Mouse (Mus musculus) adrenal gland, postnatal 36 days (tissue): ENCODE measurements around the gene Hira. TPM values are rescaled to one million over a fixed set of nuclear protein-coding genes. Genes with fewer than 3 reads are reported as not detected.
"Not testable (repeated sequence)": the region's sequence is repeated elsewhere in the genome, so short reads cannot be mapped to it uniquely, and the experiment has no call there.

Experiments
- DNase-seq, 2 experiments: peaks; one replicate each; pipeline ENCODE4 v3.0.0; 2021; ENCODE audit warnings: mixed read lengths in 1 of 2
- long read RNA-seq, 2 experiments: library from polyadenylated mRNA; stranded (forward); transcript quantifications; one replicate each; pipeline ENCODE4 v2.0.0; 2021; ENCODE audit warnings: borderline sequencing depth in 2 of 2
- total RNA-seq, 2 experiments: library from RNA; stranded (reverse); gene quantifications; 2 replicates each; pipeline ENCODE4 v1.2.3; 2021

The Hira gene
- 10 to 100 TPM; 35.0 to 39.2 TPM for total RNA-seq
- long read RNA-seq, experiment 1, partial matches to known transcripts: 8 of 10 reads
- long read RNA-seq, experiment 1, other reads (novel, unspliced or antisense): 2 of 10 reads
- long read RNA-seq, experiment 2, partial matches to known transcripts: 1 of 2 reads
- long read RNA-seq, experiment 2, other reads (novel, unspliced or antisense): 1 of 2 reads

GRCm38 (mm10) chr16:18876442-18877308, at the start of gene Hira, which contains the start of gene Mrpl40:
Gene Hira, plus strand, starts transcription at chr16:18877037.
Gene Mrpl40, minus strand, starts transcription at chr16:18876862.
- DNase-seq: peak; percentile 97 to 98

DNA sequence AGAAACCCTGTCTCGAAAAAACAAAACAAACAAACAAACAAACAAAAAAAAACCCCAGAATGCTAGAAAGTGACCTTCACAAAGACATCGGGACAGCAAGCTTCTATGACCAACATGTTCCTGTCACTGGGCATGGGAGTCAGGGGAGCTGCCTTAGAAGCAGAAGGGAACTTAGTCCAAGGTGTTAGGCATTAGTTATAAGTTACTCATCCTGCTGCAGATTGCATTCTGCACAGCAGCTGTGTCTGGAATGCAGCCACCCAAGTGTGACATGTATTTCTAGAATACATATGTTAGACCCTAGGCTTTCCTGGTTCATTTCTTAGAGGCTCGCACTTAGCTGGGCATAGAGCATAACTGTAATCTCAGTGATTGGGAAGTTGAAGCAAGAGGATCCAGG, 48.2 kb upstream of the Hira start:
- no peak for DNase-seq

GRCm38 (mm10) chr16:18829102-18829501, 47.7 kb upstream of the Hira start:
- DNase-seq: no peak

GRCm38 (mm10) chr16:18833486-18833885, 43.4 kb upstream of the Hira start:
- DNase-seq: no peak

GRCm38 (mm10) chr16:18836073-18836467, 40.8 kb upstream of the Hira start:
- DNase-seq: no peak

- DNase-seq: peak; percentile 95
Observed at GRCm38 (mm10) chr16:18836468-18837208, 40.2 kb upstream of the Hira start, which contains the start of the genes 2510002D24Rik and Gm28539. Gene 2510002D24Rik, plus strand, starts transcription at chr16:18836578. Gene Gm28539, plus strand, starts transcription at chr16:18836584.

DNA sequence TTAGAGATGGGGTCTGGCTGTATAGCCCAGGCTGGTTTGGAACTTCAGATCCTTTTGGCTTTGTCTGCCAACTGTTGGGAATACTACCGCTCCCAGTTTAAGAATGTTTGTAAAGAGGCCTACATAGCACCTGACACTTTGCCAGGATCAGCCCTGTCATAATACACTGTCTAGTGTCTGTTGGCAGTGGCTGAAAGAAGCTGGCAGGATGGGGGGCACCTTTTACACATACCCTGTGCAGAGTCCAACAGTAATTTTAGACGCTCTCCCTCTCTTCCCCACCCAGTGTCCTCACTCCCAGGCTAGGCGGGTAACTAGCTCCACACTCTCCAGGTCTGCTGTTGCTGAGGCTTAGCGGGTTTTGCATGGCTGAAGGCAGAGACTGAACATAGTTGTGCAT, 38.5 kb upstream of the Hira start:
- no peak for DNase-seq

DNA sequence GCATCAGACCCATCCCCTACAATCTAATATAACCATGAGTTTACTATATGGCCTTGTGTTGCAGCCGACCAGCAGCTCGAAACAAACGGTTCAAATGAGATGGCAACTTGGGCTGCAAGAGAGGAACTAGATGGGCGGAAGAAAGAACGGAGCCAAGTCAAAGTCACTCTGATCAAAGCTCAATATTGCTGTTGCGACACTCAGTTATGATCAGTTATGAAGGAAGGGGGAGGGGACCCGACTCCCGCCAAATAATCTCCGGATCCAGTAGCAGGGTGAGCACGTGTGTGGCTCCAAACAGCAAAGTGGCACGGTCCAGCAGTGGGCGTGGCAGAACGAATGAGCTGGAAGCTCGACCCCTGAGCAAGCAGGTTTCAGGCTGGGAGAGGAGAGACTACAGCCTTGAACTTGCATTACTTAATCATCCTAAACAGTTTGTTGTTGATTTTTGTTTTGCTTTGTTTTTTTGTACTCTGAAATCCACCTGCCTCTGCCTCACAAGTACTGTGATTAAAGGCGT, 30.5 kb upstream of the Hira start:
- no peak for DNase-seq

DNA sequence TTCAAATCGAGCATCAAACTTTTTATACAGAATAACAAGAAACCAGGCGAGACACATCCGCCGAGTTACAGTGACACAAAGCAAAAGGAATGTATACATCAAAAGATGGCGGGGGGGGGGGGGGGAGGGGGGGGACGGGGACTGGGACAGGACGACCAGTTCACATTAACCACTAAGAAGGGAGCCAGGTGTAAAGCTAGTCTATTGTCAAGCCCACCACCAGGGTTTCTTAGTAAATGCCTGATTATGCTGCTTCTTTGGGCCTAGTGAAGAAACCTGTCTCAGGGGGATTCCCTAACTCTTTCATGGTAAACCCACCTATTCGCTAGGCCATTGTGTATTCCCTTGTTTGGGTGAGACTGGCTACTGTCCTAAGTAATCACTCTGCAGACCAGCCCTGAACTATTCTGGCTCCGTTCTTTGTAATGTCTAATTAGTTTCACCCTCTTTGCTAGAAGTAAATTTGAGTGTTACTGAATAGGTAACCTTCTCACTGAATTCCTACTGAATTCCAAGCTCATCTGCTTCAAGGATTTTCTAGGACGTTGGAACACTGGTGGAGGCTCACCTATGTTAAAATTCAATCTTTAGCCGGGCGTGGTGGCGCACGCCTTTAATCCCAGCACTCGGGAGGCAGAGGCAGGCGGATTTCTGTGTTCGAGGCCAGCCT, 27.2 kb upstream of the Hira start:
- not testable (repeated sequence) for DNase-seq

DNA sequence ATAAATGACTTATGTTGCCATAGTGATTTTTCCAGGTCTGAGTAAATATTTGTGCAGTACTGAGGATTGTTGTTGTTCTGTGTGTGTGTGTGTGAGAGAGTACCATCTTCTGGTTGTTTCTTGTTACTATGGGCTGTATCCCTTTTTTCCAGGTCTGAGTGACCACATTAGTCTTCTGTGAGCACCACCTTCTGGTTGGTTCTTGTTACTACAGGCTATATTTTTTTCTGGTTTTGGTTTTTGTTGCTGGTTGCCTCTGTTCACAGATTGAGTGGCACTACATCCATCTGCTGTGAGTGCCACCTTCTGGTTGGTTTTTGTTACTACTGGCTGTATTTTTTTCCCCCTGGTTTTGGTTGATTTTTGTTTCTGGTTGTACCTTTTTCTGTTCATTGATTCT, 18.3 kb upstream of the Hira start:
- DNase-seq: peak in 1 of 2 experiments; percentile 38

GRCm38 (mm10) chr16:18860186-18860585, 16.7 kb upstream of the Hira start:
- peak; percentile 77 to 80 for DNase-seq

DNA sequence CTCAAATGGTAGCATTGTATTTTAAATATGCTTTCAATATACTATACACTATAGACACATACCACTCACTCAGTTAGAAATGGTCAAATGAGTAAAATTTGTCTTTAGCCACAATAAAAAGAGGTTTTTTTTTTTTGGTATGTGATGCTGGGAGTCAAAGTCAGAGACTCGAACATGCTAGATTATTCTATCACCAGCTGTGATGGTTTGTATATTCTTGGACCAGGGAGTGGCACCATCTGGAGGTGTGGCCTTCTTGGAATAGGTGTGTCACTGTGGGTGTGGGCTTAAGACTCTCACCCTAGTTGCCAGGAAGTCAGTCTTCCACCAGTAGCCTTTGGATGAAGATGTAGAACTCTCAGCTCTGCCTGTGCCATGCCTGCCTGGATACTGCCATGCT, 6.3 kb upstream of the Hira start:
- not testable (repeated sequence) for DNase-seq

- no peak for DNase-seq
Observed at GRCm38 (mm10) chr16:18876091-18876441, 771 bp upstream of the Hira start.

DNA sequence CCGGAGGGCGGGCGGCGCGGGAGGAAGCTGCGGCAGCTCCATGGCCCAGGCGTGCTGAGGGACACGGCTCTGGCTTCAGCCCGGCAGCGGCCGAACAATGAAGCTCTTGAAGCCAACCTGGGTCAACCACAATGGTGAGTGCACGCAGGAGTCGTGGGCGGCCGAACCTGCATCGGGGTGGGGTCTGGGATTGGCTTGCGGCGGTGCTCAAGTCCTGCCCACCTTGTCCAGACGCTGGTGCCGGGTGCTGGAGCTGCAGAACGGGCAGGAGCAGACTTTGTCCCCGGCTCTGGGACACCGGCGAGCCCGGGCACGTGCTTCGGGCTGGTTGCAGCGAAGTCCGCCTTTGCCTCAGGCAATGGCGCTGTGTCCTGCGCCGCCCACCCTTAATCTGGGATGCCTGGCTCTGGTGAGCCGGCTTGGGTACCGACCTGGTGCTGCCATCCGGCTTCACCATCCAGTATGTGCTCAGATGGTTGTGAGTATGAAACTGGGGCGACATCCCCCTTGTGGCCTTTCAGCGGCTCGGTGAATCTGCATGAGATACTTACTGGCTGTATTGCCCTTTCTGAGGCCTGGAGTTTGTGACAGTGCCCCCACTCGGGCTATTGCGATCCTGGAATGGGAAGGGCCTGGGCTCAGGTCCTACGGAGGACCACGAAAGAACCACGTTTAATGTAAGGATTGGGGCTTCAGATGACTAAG, 701 bp downstream of the Hira start:
- peak; percentile 50 to 56 for DNase-seq

- no peak for DNase-seq
Observed at GRCm38 (mm10) chr16:18878091-18878720, 1.4 kb downstream of the Hira start.

DNA sequence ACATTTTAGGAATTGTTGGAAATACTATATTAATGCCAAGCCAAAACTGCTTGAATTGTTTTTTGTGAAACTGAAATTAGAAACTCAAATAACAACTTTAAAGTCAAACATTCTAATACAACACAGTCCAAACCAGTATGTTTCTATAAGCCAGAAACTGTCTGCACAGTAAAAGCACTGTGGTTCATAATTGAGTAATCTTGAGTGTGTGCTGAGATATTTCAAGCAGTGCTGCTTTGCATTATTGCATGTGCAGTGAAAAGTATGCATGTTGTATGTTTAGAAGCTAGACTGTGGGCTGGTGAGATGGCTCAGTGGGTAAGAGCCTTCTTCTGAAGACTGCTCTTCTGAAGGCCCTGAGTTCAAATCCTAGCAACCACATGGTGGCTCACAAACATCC, 7.2 kb downstream of the Hira start:
- DNase-seq: no peak

- no peak for DNase-seq
Observed at GRCm38 (mm10) chr16:18893840-18894372, 17.1 kb downstream of the Hira start.

DNA sequence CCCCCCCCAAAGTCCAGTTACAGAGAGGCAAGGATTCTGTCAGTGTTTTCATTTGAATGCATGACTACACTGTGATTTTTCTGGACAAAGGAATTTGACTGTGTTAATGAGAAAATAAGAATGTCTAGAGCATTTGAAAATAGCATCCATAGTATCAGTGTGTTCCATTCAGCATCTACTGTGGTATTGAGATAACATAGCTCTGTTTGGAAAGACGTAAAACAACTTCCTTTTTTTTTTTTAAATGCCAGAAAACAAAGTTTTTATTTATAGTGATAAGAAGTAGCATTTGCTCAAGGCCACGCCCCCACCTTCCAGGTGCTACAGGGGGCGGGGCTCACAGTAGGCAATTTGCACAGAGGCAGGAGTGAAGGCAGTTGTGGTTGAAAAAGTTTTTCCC, 18.4 kb downstream of the Hira start:
- no peak for DNase-seq

- no peak for DNase-seq
Observed at GRCm38 (mm10) chr16:18896429-18896828, 19.6 kb downstream of the Hira start.

GRCm38 (mm10) chr16:18905648-18906047, 28.8 kb downstream of the Hira start:
- DNase-seq: no peak

GRCm38 (mm10) chr16:18916064-18916463, 39.2 kb downstream of the Hira start:
- DNase-seq: no peak
